Mouse (Mus musculus): ENCODE data around the gene Samm50.

Samm50 gene

DNA sequence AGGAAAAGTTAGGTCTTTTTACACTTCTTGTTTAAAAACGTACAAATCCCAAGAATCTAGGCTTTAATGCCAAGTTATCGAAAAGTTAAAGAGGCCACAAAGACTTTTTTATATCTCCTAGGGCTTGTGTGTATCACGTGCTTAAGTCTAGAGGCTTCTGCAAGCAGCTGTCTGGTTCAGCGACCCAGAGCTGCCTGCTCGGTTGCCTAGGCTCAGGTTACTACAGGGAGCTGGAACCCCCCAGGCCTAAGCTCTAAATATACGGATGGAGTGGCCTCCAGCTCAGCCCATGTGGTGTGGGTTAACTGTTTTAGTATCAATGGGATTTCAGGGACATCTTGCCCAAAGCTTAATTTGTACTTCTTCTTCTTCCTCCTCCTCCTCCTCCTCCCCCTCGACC lies 49.5 kb downstream of the Samm50 start:
- no peak for DNase-seq

DNA sequence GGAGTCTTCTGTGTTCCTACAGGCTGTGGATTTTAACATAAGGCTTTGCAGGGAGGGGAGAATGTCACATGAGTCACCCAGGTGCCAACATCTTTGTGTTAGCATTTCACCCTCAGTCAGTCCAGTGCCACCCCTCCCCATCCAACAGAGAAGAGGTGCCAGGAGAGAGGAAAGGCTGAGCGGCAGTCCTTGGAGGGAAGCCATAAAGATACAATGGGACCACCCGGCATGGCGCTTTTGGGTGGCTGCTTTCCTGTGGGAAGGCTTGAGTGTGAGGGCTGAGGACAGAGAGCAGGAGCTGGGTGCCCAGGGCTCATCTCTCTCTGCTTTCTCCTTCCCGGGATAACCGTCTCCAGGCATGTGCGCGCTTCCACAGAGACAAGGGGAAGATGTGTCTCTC lies 53.1 kb downstream of the Samm50 start:
- DNase-seq, result no peak

DNA sequence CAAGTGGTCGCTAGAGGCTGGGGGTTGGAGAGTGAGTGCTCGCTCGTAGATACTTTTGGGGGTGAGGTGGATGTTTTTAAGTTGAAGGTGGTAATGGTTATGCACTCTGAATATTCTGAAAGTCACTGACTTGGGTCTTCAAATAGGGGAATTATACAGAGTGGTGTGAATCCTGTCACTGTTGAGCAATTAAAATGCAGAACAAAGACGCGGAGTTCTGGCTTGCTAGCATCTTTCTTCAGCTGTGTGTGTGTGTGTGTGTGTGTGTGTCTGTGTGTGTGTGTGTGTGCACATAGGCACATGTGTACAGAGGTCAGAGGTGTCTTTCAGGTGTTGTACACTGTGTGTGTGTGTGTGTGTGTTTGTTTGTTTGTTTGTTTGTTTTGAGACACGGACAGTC lies 54.2 kb downstream of the Samm50 start:
- DNase-seq, result no peak

DNA sequence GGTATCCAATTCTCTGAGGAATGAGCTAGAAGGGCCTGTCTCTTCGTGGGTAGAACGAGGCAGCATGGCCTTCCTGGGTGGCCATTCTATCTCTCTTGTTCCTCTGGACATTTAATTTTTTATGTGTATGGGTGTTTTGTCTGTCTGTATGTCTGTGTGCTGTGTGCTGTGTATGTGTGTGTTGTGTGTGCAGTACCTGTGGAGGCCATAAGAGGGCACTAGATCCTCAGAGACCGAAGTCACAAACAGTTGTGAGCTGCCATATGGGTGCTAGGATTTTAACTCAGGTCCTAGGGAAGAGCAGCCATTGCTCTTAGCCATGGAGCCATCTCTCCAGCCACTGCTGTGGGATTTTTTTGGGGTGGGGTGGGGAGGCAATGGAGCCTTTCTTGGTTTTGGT lies 55.3 kb downstream of the Samm50 start:
- no peak for DNase-seq

DNA sequence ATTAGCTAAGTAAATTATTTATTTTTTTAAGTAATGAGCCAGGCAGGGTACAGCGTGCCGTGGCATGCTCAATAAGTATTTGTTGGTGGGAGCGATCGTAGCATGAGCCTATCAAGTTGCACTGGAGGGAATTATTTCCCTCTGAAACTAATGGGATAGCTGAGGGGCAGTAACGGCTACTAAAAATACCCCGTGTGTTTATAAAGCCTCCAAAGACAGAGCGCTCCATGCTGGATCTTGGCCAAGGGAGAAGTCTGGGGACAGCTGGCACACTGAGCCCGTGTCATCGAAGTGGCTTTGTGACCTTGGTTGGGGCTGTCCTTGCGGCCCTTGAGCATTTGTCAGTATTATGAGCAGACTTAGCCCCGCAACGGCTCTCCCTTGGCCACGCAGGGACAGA lies 59.2 kb downstream of the Samm50 start:
- peak; percentile 20 for DNase-seq

DNA sequence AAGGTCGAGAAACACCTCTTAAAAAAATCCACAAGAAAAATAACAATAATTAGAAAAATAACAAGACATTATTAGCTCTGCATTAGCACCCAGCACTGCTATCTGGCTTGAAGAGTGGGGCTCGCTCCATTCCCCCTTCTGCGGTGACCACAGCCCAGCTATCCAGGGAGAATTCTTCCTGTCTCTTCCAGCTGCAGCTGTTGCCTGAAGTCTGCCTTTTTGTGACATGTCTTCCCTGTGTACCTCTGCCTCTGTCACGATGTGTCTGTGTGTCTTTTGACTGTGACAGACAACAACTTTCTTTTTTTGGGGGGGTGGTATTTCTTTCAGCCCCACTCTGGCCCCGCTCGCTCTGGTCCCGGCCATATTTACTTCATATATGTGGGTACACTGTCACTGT lies 60.6 kb downstream of the Samm50 start:
- no peak for DNase-seq

DNA sequence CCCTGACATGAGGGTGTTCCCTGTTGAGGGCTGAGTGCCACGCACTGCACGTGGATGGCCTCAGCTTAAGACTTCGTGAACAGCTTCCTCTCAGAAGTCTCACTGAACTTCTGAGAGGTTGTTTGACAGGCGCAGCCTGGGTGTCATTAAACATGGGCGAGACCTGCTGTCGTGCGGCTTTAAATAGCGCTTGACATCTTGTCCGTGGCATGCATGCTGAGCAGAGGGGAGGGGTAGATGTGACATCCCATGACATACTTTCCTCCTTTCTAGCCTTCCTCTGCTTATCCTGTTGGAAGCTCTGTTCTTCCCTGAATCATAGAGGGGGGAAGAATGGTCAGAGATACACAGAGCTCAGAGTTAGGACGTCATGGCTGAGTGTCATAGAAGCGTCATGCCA lies 61.7 kb downstream of the Samm50 start:
- DNase-seq, result no peak

DNA sequence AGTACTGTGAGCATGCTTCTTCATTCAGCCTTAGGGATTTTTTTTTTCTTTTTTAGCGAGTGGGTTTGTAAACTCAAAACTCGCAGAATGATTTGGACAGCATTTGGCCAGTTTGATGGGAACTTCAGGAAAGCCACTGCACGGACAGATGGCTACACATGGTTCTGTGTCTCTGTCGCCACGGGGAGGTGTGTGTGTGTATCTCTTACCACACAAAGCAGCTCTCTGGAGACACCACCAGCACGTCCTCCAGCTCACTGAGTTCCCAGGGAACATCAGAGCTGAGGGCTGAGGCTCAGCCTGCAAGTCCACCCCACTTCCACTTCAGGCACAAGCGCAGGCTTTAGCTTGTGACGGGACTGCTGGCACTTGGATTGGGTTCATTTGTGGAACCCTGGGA lies 62.3 kb downstream of the Samm50 start:
- no peak for DNase-seq

DNA sequence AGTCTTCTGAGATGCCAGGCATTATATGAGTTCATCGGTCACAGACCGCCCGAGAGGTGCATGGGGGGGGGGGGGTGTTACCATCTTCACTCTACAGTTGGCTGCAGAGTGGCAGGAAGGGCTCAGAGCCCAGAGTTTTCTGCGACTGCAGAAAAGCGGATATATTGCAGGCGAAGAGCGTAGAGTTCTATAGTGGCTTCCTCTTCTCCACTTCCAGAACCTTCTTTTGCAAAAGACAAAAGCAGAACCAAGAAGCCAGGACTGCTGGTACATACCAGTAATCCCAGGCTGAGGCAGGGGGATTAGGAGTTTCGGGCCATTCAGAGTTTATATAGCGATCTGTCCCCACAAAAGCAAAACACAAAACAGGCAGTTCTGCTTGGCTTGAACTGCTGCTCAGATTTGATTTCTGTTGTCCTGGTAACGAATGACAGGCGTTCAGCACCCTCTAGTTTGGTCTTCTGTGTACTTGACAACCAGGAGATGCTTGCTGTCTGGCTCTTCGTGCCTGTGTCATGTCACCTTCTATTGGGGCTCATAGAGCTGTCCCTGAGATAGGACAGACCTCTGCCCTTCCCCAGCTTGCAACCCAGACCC lies 64.3 kb downstream of the Samm50 start:
- DNase-seq, result no peak

DNA sequence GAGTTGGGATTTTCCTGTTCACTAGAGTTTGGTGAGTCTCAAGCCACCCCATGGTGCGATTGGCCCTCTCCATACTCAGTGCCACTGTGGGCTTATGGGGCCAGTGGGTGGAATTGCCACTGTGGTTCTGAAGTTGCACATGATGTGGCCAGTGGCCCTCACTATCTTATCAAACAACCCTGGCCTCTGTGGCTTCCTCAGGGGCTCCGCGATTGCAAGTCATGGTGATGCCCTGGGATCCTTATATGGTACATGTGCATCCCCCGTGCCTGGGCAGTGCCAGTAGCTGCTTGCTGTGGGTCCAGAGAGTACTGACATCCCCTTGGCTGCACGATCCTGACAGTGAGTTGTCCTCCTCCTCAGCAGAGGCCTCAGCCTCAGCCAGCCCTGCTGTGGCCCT lies 64.8 kb downstream of the Samm50 start:
- no peak for DNase-seq

DNA sequence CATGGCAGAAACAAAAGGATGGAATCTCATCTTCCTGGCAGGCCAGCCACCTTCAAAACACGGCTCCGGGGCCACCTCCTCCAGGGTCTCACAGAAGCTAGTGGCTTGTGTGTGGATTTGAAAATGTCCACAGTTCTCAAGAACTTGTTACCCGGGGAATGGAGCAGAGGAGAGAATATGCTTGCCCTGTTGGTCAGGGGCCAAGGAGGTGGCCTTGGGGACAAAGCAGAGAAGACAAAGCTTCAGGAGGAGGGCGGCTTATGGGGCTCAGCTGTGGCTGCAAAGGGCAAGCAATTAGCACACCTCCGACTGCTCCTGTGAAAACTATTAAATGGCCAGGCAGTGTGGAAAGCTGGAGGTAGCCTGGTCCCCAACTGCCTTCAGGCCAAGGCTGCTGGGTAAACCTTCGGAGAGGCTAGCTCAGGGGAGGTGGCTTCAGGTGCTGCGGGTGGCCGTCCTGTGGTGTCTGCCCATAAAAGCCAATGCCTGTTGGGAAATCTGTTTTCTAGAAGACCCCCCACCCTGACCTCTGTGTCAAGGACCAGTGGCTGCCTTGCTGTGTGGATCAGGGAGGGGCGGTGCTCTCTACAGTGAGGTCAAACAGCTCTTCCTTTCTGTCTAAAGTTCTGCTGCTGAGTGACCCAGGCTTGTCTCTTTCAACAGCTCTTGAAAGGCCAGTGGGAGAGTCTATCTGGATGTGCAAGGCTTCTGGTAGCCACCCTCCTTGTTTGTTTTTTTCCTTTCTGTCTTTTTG lies 66.7 kb downstream of the Samm50 start:
- DNase-seq, result no peak

DNA sequence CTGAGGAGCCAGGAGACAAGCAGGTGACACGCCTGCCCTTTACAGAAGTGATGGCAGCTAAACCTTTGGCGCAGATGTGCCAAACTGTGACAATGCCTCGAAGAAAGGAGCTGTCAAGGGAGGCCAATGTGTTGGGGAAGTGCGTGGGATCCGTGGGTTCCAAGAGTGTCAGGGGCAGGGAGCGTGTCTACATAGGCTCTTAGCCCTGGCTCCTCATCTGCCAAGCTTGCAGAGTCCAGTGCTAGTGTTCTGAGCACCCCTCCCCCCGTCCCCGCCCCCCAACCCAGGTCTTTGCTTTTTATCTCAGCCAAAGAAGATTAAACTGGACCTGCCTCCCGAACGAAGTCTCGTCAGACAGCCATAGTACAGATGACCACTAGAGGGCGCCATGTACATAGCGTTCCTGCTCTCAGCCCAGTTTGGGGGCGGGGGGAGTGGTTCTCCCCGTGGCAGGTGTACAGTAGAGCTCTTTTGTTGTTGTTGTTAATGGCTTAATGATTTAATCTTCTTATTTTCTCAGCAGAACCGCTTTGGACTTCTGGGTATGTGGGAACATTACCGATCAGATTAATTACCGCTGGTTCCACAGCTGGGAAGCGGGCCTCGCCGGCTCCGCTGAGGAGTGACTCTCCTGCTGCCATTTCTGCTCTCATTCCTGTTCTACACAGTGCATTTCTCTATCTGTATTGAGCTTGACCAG lies 68.2 kb downstream of the Samm50 start:
- peak; percentile 73 for DNase-seq

DNA sequence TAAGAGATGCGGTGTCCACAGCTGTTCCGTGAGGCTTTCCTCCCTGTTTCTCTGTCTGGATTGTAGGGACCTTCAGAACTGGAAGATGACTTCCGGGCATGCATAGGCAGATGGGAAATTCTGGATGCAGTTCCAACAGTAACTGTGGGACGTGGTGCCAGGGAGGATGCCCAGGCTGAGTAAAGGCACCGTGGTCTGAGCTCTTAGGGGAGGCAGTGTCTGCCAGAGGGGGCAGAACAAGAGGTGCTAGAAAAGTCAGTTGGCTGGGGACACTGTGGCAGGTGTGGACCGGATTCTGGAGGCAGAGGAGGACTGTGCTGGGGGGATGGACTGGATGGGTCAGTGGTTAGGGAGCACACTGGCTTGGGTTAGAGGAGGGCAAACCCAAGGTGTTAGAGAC lies 70.6 kb downstream of the Samm50 start:
- no peak for DNase-seq

DNA sequence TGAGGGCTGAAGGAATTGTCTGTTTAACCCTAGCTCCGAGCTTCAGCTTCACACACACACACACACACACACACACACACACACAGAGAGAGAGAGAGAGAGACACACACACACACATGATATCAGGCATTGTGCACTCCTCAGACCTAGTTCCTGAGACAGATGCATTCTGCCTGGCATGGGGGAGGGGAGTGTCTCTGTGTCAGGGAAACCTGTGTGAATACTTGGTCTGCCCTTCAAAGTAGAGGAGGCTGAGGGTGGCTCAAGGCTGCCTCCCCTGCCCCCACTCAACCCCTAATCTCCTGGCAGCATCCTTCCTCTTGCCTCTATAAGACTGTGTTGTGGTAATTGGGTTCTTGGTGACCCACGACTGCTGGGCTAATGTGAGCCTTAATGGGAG lies 71.5 kb downstream of the Samm50 start:
- DNase-seq, result no peak

DNA sequence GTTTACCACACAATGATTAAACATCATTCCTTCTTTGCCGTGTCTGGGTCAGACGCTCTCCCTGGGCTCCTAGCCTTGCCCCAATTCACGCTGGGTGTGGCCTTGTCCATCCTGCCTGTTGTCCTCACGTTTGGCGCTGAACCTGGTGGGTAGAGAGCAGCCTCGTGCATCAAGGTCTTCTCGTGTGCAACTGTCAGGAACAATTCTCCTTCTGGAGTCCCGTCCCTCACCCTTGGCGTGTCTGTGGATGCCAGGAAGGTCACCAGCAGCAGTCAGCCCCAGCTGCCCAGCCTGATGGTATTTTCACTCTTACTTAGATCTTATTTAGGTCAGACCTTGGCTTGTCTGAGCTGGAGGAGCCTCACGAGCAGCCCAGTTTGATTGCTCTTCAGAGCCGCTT lies 73.1 kb downstream of the Samm50 start:
- no peak for DNase-seq

DNA sequence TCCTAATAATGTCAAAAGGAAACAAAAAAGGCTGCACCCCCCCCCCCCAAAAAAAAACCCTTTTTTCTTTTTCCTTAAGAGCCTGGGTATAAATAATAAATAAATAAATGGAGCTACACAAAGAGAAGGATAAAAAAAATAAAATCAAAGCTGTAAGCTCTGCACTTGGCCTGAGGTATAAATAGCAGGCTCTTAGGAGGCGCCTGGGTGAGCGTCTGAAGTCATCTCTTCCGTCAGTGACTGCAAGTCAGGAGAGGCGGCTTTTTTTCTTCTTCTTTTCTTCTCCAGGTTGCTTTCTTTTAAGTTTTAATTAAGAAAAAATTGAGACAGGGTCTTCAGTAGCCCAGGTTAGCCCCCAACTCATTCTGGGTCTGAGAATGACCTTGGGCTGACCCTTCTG lies 74.2 kb downstream of the Samm50 start:
- DNase-seq, result no peak
